Mouse (Mus musculus): ENCODE results near the gene Cd101.
A peak's percentile ranks its signal among the peaks of the same experiment; 100 is the strongest.

The Cd101 gene

GRCm38 (mm10) chr3:101003575-101004356 lies 25.6 kb downstream of the Cd101 start:
- no peak for DNase-seq (ENCODE audit: low spot score in 2 of 2)

GRCm38 (mm10) chr3:100999732-101000131 lies 29.6 kb downstream of the Cd101 start:
- no peak for DNase-seq (ENCODE audit: low spot score in 2 of 2)

- DNase-seq (ENCODE audit: low spot score in 2 of 2): peak; percentile 63 to 83
These were observed 30.4 kb downstream of the Cd101 start for GRCm38 (mm10) chr3:100998904-100999340.

GRCm38 (mm10) chr3:100997785-100998570 lies 31.4 kb downstream of the Cd101 start:
- no peak for DNase-seq (ENCODE audit: low spot score in 2 of 2)

GRCm38 (mm10) chr3:100994252-100994651 lies 35.1 kb downstream of the Cd101 start:
- no peak for DNase-seq (ENCODE audit: low spot score in 2 of 2)

- DNase-seq (ENCODE audit: low spot score in 2 of 2): peak in 1 of 2 experiments; percentile 38
These were observed 35.6 kb downstream of the Cd101 start for GRCm38 (mm10) chr3:100993718-100994117.

- DNase-seq (ENCODE audit: low spot score in 2 of 2): no peak
These were observed 36.2 kb downstream of the Cd101 start for GRCm38 (mm10) chr3:100993158-100993557.

- DNase-seq (ENCODE audit: low spot score in 2 of 2): no peak
These were observed 39.1 kb downstream of the Cd101 start for GRCm38 (mm10) chr3:100990231-100990630.

- DNase-seq (ENCODE audit: low spot score in 2 of 2): no peak
These were observed 39.9 kb downstream of the Cd101 start for GRCm38 (mm10) chr3:100989417-100989816.

- no peak for DNase-seq (ENCODE audit: low spot score in 2 of 2)
These were observed 50.1 kb downstream of the Cd101 start for GRCm38 (mm10) chr3:100979290-100979689.

GRCm38 (mm10) chr3:100973906-100974305 lies 55.5 kb downstream of the Cd101 start:
- no peak for DNase-seq (ENCODE audit: low spot score in 2 of 2)

- peak; percentile 94 to 96 for DNase-seq (ENCODE audit: low spot score in 2 of 2)
These were observed 60.0 kb downstream of the Cd101 start, which contains the start of gene Ttf2 for GRCm38 (mm10) chr3:100969176-100969917. Gene Ttf2, minus strand, starts transcription at chr3:100969663.

GRCm38 (mm10) chr3:100963849-100964542 lies 65.4 kb downstream of the Cd101 start:
- DNase-seq (ENCODE audit: low spot score in 2 of 2): peak in 1 of 2 experiments; percentile 49

- DNase-seq (ENCODE audit: low spot score in 2 of 2): no peak
These were observed 67.9 kb downstream of the Cd101 start for GRCm38 (mm10) chr3:100961501-100961900.

- no peak for DNase-seq (ENCODE audit: low spot score in 2 of 2)
These were observed 68.3 kb downstream of the Cd101 start for GRCm38 (mm10) chr3:100961007-100961406.

- DNase-seq (ENCODE audit: low spot score in 2 of 2): no peak
These were observed 74.7 kb downstream of the Cd101 start for GRCm38 (mm10) chr3:100954616-100955015.

- DNase-seq (ENCODE audit: low spot score in 2 of 2): no peak
These were observed 77.8 kb downstream of the Cd101 start for GRCm38 (mm10) chr3:100951531-100951930.

- no peak for DNase-seq (ENCODE audit: low spot score in 2 of 2)
These were observed 82.1 kb downstream of the Cd101 start for GRCm38 (mm10) chr3:100947286-100947685.
